Mouse (Mus musculus) heart, embryonic 11.5 days (tissue): ENCODE results near the gene Sema3b. TPM values are rescaled to one million over a fixed set of nuclear protein-coding genes. Genes with fewer than 3 reads are reported as not detected.

Experiments used
- ATAC-seq: fragments of 200-750 bp; cut with Nextera tagmentation; replicated peaks from 2 replicates; pipeline ENCODE4 v1.8.0; 2017; ENCODE audit warnings: moderate library complexity; ENCODE audit not compliant: insufficient number of reproducible peaks, low FRiP score, low TSS enrichment
- H3K27ac ChIP-seq: fragments of 300-500 bp; sonication (generic); 2 replicates; pipeline ENCODE4 v1.5.1; 2014; ENCODE audit warnings: mild to moderate bottlenecking, low read depth, low read length
- H3K27me3 ChIP-seq: fragments of 300-500 bp; sonication (generic); 2 replicates; pipeline ENCODE4 v1.6.1; 2014; ENCODE audit warnings: mild to moderate bottlenecking, low read length, mixed read lengths; ENCODE audit not compliant: control insufficient read depth, insufficient read depth
- H3K36me3 ChIP-seq: fragments of 300-500 bp; sonication (generic); 2 replicates; pipeline ENCODE4 v1.6.1; 2014; ENCODE audit warnings: mild to moderate bottlenecking, low read length, moderate library complexity, mixed read lengths; ENCODE audit not compliant: control insufficient read depth, insufficient read depth
- H3K4me1 ChIP-seq: fragments of 300-500 bp; sonication (generic); 2 replicates; pipeline ENCODE4 v1.6.1; 2014; ENCODE audit warnings: low read length; ENCODE audit not compliant: control insufficient read depth, insufficient read depth
- H3K4me2 ChIP-seq: fragments of 300-500 bp; sonication (generic); 2 replicates; pipeline ENCODE4 v1.6.1; 2014; ENCODE audit warnings: mild to moderate bottlenecking, moderate library complexity
- H3K4me3 ChIP-seq: fragments of 300-500 bp; sonication (generic); 2 replicates; pipeline ENCODE4 v1.5.1; 2014; ENCODE audit warnings: low read depth, low read length
- H3K9ac ChIP-seq: fragments of 300-500 bp; sonication (generic); 2 replicates; pipeline ENCODE4 v1.6.1; 2014; ENCODE audit warnings: mild to moderate bottlenecking, low read depth, low read length, moderate library complexity
- H3K9me3 ChIP-seq: fragments of 300-500 bp; sonication (generic); replicated peaks from 2 replicates; pipeline ENCODE4 v1.6.1; 2016; ENCODE audit warnings: low read length; ENCODE audit not compliant: control insufficient read depth
- WGBS: fragments of 180-500 bp; shearing (Covaris S2); extraction: QIAGEN DNeasy Blood & Tissue Kit; methylation state at CpG from one replicate; pipeline ENCODE4 v1.1.7; 2014; ENCODE audit not compliant: insufficient replicate concordance; 5-methylcytosine and 5-hydroxymethylcytosine counted together
- polyA plus RNA-seq: library from polyadenylated mRNA; unstranded; fragments of >200 nt; fragmentation: Nextera tagmentation; extraction: Ambion mirVana; gene quantifications from 2 replicates; pipeline ENCODE4 v1.2.1, GENCODE M21; 2014

Gene Sema3b
- polyA plus RNA-seq, 1 experiment from 2014 or later, result 5.1 TPM

GRCm38 (mm10) chr9:107615035-107615434 lies 6.0 kb upstream of the Sema3b start:
- 80% methylated on average over 4 of the region's 4 CpGs for whole genome bisulfite sequencing
- no peak for ATAC-seq
- H3K27ac ChIP-seq, result 0 out of 2 replicates have a peak overlapping the region, but pooled peaks have one; percentile 7
- no peak overlapping the region for H3K4me3 ChIP-seq
- H3K27me3 ChIP-seq, result no peaks in the 10 kb centered on the region
- no peak overlapping the region for H3K4me2 ChIP-seq
- peaks cover 45% of the 10 kb centered on the region for H3K4me1 ChIP-seq
- H3K36me3 ChIP-seq, result peaks cover 24% of the 10 kb centered on the region
- H3K9ac ChIP-seq, result no peak overlapping the region
- H3K9me3 ChIP-seq, result no peaks in the 10 kb centered on the region

GRCm38 (mm10) chr9:107612945-107613569 lies 4.0 kb upstream of the Sema3b start:
- Histone ChIP-seq H3K9me3 (no peaks in the 10 kb centered on the region), H3K27ac (peak overlapping the region; percentile 64), H3K4me1 (peaks cover 41% of the 10 kb centered on the region), H3K36me3 (peaks cover 24% of the 10 kb centered on the region), H3K27me3 (0 out of 2 replicates have a peak, but pooled peaks cover 2% of the 10 kb centered on the region), H3K4me2 (peak overlapping the region; percentile 77), H3K9ac (peak overlapping the region; percentile 75; the same call in 1 of the 2 replicates), H3K4me3 (peak overlapping the region; percentile 41)
- no peak for ATAC-seq
- WGBS, result 12% methylated on average over 12 of the region's 12 CpGs

DNA sequence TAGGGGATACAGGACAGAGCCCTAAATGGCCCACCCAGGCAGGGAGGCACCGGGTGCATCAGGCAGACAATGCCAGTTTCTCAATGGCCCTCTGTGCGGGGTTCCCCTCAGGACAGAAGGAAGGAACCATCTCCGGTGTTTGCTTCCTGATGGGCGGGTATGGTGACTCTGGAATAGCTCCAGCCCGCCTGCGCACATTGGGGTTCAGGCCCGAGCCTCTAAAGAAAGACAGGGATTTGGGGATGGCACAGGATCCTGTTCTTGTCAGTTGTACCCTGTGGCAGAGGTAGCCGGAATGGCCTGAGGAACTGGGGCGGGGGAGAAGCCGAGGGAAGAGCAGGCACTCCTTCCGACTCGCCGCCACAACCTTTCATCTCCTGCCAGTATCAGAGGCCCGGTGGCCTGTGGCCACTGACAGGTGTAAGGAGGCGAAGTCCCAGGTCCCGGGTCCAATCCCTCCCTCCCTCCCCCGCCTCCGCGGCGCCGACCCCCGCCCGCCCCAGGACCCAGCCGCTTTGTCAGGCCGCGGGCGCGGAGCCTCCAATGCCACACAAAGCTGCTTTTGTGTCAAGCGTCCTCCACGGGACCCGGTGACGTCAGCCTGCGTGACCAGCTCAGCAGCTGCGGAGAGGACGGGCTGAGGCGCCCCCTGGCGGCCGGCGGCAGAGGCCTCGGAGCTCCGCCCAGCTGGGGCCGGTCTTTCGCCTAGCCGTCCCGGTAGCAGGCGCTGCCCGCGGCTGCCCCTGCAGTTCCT lies 3.3 kb upstream of the Sema3b start:
- 9% methylated on average over 41 of the region's 48 CpGs for WGBS
- peaks cover 20% of the 10 kb centered on the region for H3K36me3 ChIP-seq
- peak overlapping the region; percentile 75 for H3K9ac ChIP-seq
- H3K4me1 ChIP-seq, result peaks cover 43% of the 10 kb centered on the region
- H3K4me3 ChIP-seq, result peak overlapping the region; percentile 41
- H3K27me3 ChIP-seq, result 0 out of 2 replicates have a peak, but pooled peaks cover 2% of the 10 kb centered on the region
- no peaks in the 10 kb centered on the region for H3K9me3 ChIP-seq
- peak overlapping the region; percentile 93 for H3K27ac ChIP-seq
- H3K4me2 ChIP-seq, result peak overlapping the region; percentile 77
- ATAC-seq, result peak; percentile 88

GRCm38 (mm10) chr9:107611456-107612190 lies 2.6 kb upstream of the Sema3b start:
- 0 out of 2 replicates have a peak, but pooled peaks cover 2% of the 10 kb centered on the region for H3K27me3 ChIP-seq
- peak overlapping the region; percentile 93 for H3K27ac ChIP-seq
- H3K4me3 ChIP-seq, result no peak overlapping the region
- H3K9me3 ChIP-seq, result no peaks in the 10 kb centered on the region
- ATAC-seq, result no peak
- H3K9ac ChIP-seq, result peak overlapping the region; percentile 75
- H3K4me1 ChIP-seq, result peaks cover 51% of the 10 kb centered on the region
- H3K4me2 ChIP-seq, result peak overlapping the region; percentile 77
- WGBS, result 62% methylated on average over 6 of the region's 6 CpGs
- H3K36me3 ChIP-seq, result peaks cover 20% of the 10 kb centered on the region

DNA sequence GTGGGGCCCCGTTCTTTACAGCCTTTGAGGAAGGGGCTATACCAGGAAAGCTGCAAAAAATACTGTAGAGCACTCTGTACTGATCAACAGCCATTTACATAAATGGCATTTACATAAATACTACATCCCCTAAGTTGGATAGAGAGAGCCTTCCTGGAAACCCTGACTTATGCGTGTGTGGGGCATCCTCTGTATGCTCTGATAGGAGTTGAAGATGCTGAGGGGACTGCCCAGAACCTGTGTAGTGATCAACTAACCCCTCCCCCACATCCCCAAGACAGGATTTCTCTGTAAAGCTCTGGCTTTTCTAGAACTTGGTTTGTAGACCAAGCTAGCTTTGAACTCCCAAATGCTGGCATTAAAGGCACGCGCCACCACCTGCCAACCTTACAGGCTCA lies 403 bp upstream of the Sema3b start:
- Histone ChIP-seq H3K4me1 (peaks cover 63% of the 10 kb centered on the region), H3K4me3 (no peak overlapping the region), H3K4me2 (no peak overlapping the region), H3K36me3 (peaks cover 3% of the 10 kb centered on the region; the same call in 1 of the 2 replicates), H3K9me3 (no peaks in the 10 kb centered on the region), H3K27me3 (peaks cover 8% of the 10 kb centered on the region; the same call in 1 of the 2 replicates), H3K9ac (peak overlapping the region; percentile 16; the same call in 1 of the 2 replicates), H3K27ac (no peak overlapping the region)
- WGBS, result 62% methylated on average over 4 of the region's 4 CpGs
- no peak for ATAC-seq

DNA sequence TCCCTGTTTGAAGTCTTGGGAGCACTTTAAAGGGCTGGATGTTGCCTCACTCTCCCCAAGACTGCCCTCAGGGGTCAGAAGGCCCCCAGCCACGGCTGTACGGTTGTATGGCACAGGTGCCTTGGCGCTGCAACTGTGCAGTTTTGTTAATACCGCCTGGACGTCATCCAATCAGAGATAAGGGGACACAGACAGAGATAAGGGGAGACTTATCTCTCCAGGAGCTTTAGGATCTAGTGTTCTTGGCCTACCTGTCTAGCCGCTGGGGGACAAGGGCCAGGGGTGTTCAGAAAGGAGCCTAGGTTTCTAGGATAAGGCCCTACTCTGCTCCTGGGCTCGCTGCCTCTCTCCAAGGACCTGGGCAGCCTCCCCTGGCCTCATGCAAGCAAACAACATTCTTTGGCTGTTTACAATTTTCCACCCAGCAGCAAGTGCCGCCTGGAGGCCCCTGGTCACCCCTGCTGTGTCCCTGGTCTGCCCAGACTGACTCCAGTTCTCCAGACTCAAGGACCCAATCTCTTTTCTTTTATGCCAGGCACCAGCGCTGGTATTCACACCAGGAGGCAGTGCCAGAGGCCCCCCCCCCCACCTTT lies 1.3 kb downstream of the Sema3b start:
- no peak for ATAC-seq
- Histone ChIP-seq H3K4me3 (no peak overlapping the region), H3K27me3 (peaks cover 15% of the 10 kb centered on the region; the same call in 1 of the 2 replicates), H3K4me2 (peak overlapping the region; percentile 52), H3K9ac (peak overlapping the region; percentile 23; the same call in 1 of the 2 replicates), H3K27ac (no peak overlapping the region), H3K9me3 (no peaks in the 10 kb centered on the region), H3K36me3 (no peaks in the 10 kb centered on the region), H3K4me1 (peaks cover 65% of the 10 kb centered on the region)
- 36% methylated on average over 9 of the region's 9 CpGs for WGBS

DNA sequence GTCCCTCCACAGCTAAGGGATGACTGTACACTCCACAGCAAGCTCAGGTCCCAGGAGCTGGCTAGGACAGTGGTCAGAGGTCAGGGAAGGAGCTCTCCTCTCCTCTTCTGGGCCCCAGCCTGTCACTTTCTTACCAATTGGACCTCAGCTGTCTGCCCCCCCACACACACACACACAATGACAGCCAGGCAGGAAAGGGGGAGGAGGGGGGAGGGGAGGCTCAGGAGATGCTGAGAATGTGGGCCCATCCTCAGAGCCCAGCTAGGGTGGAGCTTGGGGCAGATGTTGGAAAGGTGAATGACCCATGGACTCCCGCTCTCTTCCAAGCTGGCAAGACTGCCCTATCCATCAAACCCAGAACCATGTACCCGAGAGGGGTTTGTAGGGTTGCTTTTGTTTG lies 2.0 kb downstream of the Sema3b start:
- Histone ChIP-seq H3K9ac (peak overlapping the region; percentile 56; the same call in 1 of the 2 replicates), H3K27ac (0 out of 2 replicates have a peak overlapping the region, but pooled peaks have one; percentile 6), H3K4me1 (peaks cover 63% of the 10 kb centered on the region), H3K4me2 (peak overlapping the region; percentile 52), H3K36me3 (no peaks in the 10 kb centered on the region), H3K4me3 (peak overlapping the region; percentile 10; the same call in 1 of the 2 replicates), H3K27me3 (peaks cover 15% of the 10 kb centered on the region; the same call in 1 of the 2 replicates), H3K9me3 (no peaks in the 10 kb centered on the region)
- WGBS, result 74% methylated on average over 2 of the region's 2 CpGs
- no peak for ATAC-seq

GRCm38 (mm10) chr9:107606591-107606990 lies 2.4 kb downstream of the Sema3b start:
- Histone ChIP-seq H3K9me3 (no peaks in the 10 kb centered on the region), H3K27me3 (peaks cover 15% of the 10 kb centered on the region; the same call in 1 of the 2 replicates), H3K4me3 (peak overlapping the region; percentile 10; the same call in 1 of the 2 replicates), H3K4me2 (peak overlapping the region; percentile 52), H3K9ac (peak overlapping the region; percentile 56; the same call in 1 of the 2 replicates), H3K36me3 (no peaks in the 10 kb centered on the region), H3K4me1 (peaks cover 59% of the 10 kb centered on the region), H3K27ac (0 out of 2 replicates have a peak overlapping the region, but pooled peaks have one; percentile 6)
- ATAC-seq, result no peak
- WGBS, result 11% methylated on average over 9 of the region's 9 CpGs
